Mouse (Mus musculus): Measurements from ENCODE around the gene Rims3. TPM values are rescaled to one million over a fixed set of nuclear protein-coding genes. Genes with fewer than 3 reads are reported as not detected.

Rims3 gene
- 131 and 140 TPM in 2 replicates for total RNA-seq (2014; rRNA removed)
- 34.6 and 37.1 TPM in 2 replicates for polyA plus RNA-seq (2015; fragmentation: Nextera tagmentation; extraction: Ambion mirVana)

- ATAC-seq (ENCODE audit: low FRiP score) = peak; percentile 76
- Histone ChIP-seq H3K36me3 (ENCODE audit: insufficient read depth, low read length) (no peaks in the 10 kb centered on the region), H3K27me3 (ENCODE audit: insufficient read depth, low read length) (no peaks in the 10 kb centered on the region), H3K4me3 (ENCODE audit: low read depth, low read length) (peak within 1 kb of the TSS; percentile 86), H3K27ac (ENCODE audit: low read depth, low read length) (peak within 1 kb of the TSS; percentile 80), H3K4me2 (ENCODE audit: low read depth, low read length, poor library complexity, severe bottlenecking) (peak within 1 kb of the TSS; percentile 65), H3K9ac (replicated peaks; ENCODE audit: low read length, poor library complexity, severe bottlenecking) (peak within 1 kb of the TSS; percentile 92), H3K9me3 (ENCODE audit: low read length) (no peaks in the 10 kb centered on the region), H3K4me1 (ENCODE audit: insufficient read depth, low read length) (peaks cover 16% of the 10 kb centered on the region)
- peak; percentile 54 for DNase-seq (ENCODE audit: low spot score)
- 1% methylated on average over 44 of the region's 68 CpGs for WGBS
- no peak for TF ChIP-seq CTCF (IDR thresholded peaks at IDR 0.05)
These were observed at the start of gene Rims3 for GRCm38 (mm10) chr4:120854588-120855319. Rims3 (plus strand) TSS chr4:120854816.

GRCm38 (mm10) chr4:120805816-120806215 lies 48.8 kb upstream of the Rims3 start:
- H3K36me3 ChIP-seq (ENCODE audit: insufficient read depth, low read length) = no peaks in the 10 kb centered on the region
- no peaks in the 10 kb centered on the region for H3K27me3 ChIP-seq (ENCODE audit: insufficient read depth, low read length)
- H3K9ac ChIP-seq (replicated peaks; ENCODE audit: low read length, poor library complexity, severe bottlenecking) = no peak overlapping the region
- H3K9me3 ChIP-seq (ENCODE audit: low read length) = no peaks in the 10 kb centered on the region
- no peak for TF ChIP-seq CTCF (IDR thresholded peaks at IDR 0.05)
- DNase-seq (ENCODE audit: low spot score) (no peak), ATAC-seq (ENCODE audit: low FRiP score) (no peak)
- no peaks in the 10 kb centered on the region for H3K4me1 ChIP-seq (ENCODE audit: insufficient read depth, low read length)
- no peak overlapping the region for H3K4me2 ChIP-seq (ENCODE audit: low read depth, low read length, poor library complexity, severe bottlenecking)
- no peak overlapping the region for H3K4me3 ChIP-seq (ENCODE audit: low read depth, low read length)
- no peak overlapping the region for H3K27ac ChIP-seq (ENCODE audit: low read depth, low read length)

- Histone ChIP-seq H3K9ac (replicated peaks; ENCODE audit: low read length, poor library complexity, severe bottlenecking) (peak overlapping the region; percentile 62), H3K4me3 (ENCODE audit: low read depth, low read length) (peak overlapping the region; percentile 57), H3K27me3 (ENCODE audit: insufficient read depth, low read length) (no peaks in the 10 kb centered on the region), H3K27ac (ENCODE audit: low read depth, low read length) (no peak overlapping the region), H3K4me2 (ENCODE audit: low read depth, low read length, poor library complexity, severe bottlenecking) (peak overlapping the region; percentile 71), H3K4me1 (ENCODE audit: insufficient read depth, low read length) (peaks cover 14% of the 10 kb centered on the region), H3K36me3 (ENCODE audit: insufficient read depth, low read length) (no peaks in the 10 kb centered on the region), H3K9me3 (ENCODE audit: low read length) (no peaks in the 10 kb centered on the region)
- no peak for TF ChIP-seq CTCF (IDR thresholded peaks at IDR 0.05)
- ATAC-seq (ENCODE audit: low FRiP score) = no peak
- WGBS = 15% methylated on average over 1 of the region's 1 CpGs
- DNase-seq (ENCODE audit: low spot score) = no peak
These were observed 40.9 kb upstream of the Rims3 start for GRCm38 (mm10) chr4:120813762-120814161.

DNA sequence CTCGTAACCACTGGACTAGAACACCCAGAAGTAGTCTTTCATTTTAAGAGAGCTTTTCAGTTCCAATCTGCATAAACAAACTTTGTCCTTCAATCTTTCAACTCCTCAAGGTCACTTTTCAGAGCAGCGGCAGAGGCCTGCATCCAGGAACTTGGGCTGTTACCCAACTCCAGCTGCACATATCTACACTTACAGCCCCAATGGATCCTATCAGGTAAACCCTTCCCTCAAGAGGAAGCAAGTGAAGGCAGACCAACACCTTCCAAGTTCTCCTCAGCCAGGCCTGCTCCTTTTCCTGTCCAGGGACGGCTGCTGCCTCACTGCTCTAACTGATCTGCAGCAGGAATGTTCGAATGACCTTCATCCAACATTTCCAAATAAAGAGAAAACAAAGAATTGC lies 40.4 kb upstream of the Rims3 start:
- H3K27ac ChIP-seq (ENCODE audit: low read depth, low read length) = 0 out of 2 replicates have a peak overlapping the region, but pooled peaks have one; percentile 18

GRCm38 (mm10) chr4:120815163-120815562 lies 39.5 kb upstream of the Rims3 start:
- no peaks in the 10 kb centered on the region for H3K9me3 ChIP-seq (ENCODE audit: low read length)
- H3K36me3 ChIP-seq (ENCODE audit: insufficient read depth, low read length) = no peaks in the 10 kb centered on the region
- peak overlapping the region; percentile 71 for H3K4me2 ChIP-seq (ENCODE audit: low read depth, low read length, poor library complexity, severe bottlenecking)
- no peak for DNase-seq (ENCODE audit: low spot score)
- no peaks in the 10 kb centered on the region for H3K27me3 ChIP-seq (ENCODE audit: insufficient read depth, low read length)
- peak overlapping the region; percentile 57 for H3K4me3 ChIP-seq (ENCODE audit: low read depth, low read length)
- H3K4me1 ChIP-seq (ENCODE audit: insufficient read depth, low read length) = peaks cover 14% of the 10 kb centered on the region
- ATAC-seq (ENCODE audit: low FRiP score) = 0 out of 2 replicates have a peak, but pooled peaks have one; percentile 5
- WGBS = 7% methylated on average over 4 of the region's 4 CpGs
- peak overlapping the region; percentile 62 for H3K9ac ChIP-seq (replicated peaks; ENCODE audit: low read length, poor library complexity, severe bottlenecking)
- H3K27ac ChIP-seq (ENCODE audit: low read depth, low read length) = peak overlapping the region; percentile 67; the same call in 1 of the 2 replicates
- TF ChIP-seq CTCF (IDR thresholded peaks at IDR 0.05) = no peak

More for the DNA sequence above, 40.4 kb upstream of the Rims3 start:
- TF ChIP-seq CTCF (IDR thresholded peaks at IDR 0.05) = no peak
- WGBS = 39% methylated on average over 4 of the region's 4 CpGs
- H3K4me1 ChIP-seq (ENCODE audit: insufficient read depth, low read length) = peaks cover 14% of the 10 kb centered on the region
- peak overlapping the region; percentile 57 for H3K4me3 ChIP-seq (ENCODE audit: low read depth, low read length)
- peak overlapping the region; percentile 62 for H3K9ac ChIP-seq (replicated peaks; ENCODE audit: low read length, poor library complexity, severe bottlenecking)
- no peak for DNase-seq (ENCODE audit: low spot score)
- no peak for ATAC-seq (ENCODE audit: low FRiP score)
- H3K36me3 ChIP-seq (ENCODE audit: insufficient read depth, low read length) = no peaks in the 10 kb centered on the region
- no peaks in the 10 kb centered on the region for H3K9me3 ChIP-seq (ENCODE audit: low read length)
- H3K4me2 ChIP-seq (ENCODE audit: low read depth, low read length, poor library complexity, severe bottlenecking) = peak overlapping the region; percentile 71
- H3K27me3 ChIP-seq (ENCODE audit: insufficient read depth, low read length) = no peaks in the 10 kb centered on the region

DNA sequence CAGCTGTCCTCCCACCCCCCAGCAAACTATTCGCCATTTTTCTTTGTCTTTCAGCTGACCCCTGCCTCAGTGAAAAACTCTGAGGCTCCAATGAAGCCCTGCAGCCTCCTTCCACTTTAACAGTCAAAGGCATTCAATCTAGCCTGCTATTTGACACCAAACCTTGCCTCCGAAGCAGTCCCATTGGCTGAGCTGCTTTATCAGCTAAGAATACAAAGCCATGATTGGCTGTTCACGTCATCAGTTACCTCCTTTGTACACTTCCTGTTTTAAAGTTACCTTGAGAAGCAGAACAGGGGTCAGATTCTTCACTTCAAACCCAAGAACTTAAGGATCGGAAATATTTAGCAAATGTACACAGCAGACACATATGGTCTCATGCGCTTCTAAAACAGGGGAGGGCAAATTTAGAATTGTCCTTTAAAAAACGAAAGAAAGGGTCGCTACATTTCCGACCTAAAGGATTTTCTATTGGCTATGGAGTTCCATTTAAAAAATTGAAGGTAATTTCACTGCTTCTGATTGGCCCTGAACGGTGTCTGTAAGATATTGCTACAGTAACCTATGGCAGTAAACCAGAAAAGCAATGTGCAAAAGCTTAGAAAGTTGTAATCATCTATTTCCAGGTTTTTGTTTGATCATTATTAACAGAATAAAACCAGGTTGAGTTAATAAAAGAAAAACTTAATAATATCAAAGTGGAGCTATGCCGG lies 38.8 kb upstream of the Rims3 start:
- no peak for TF ChIP-seq CTCF (IDR thresholded peaks at IDR 0.05)
- Histone ChIP-seq H3K4me2 (ENCODE audit: low read depth, low read length, poor library complexity, severe bottlenecking) (peak overlapping the region; percentile 71), H3K9ac (replicated peaks; ENCODE audit: low read length, poor library complexity, severe bottlenecking) (peak overlapping the region; percentile 62), H3K9me3 (ENCODE audit: low read length) (no peaks in the 10 kb centered on the region), H3K27ac (ENCODE audit: low read depth, low read length) (peak overlapping the region; percentile 67), H3K4me3 (ENCODE audit: low read depth, low read length) (peak overlapping the region; percentile 57), H3K4me1 (ENCODE audit: insufficient read depth, low read length) (peaks cover 14% of the 10 kb centered on the region), H3K36me3 (ENCODE audit: insufficient read depth, low read length) (no peaks in the 10 kb centered on the region), H3K27me3 (ENCODE audit: insufficient read depth, low read length) (no peaks in the 10 kb centered on the region)
- 7% methylated on average over 10 of the region's 10 CpGs for WGBS
- ATAC-seq (ENCODE audit: low FRiP score) = peak; percentile 99
- DNase-seq (ENCODE audit: low spot score) = peak; percentile 97

All from midbrain, postnatal 0 days (tissue).